In genomic region chr11:75713949-75714348, GRCm38 (mm10) we compare ENCODE assay signal across 8 mouse cellular contexts. TPM values are rescaled to one million over a fixed set of nuclear protein-coding genes. Genes with fewer than 3 reads are reported as not detected.
DNase-seq lines count a peak whose midpoint lies in the region; ATAC-seq and TF ChIP-seq lines count a peak whose summit lies in the region.

No protein-coding gene starts in this region.

- H3K9ac ChIP-seq in liver, postnatal 0 days (replicated peaks): no peak overlapping the region

- H3K27ac ChIP-seq in liver, postnatal 0 days (ENCODE audit: low read depth): no peak overlapping the region

- no peaks in the 10 kb centered on the region for H3K4me1 ChIP-seq in liver, postnatal 0 days (ENCODE audit: insufficient read depth)

- peak; percentile 74 for TF ChIP-seq CTCF in liver, postnatal 0 days (IDR thresholded peaks at IDR 0.05; ENCODE audit: low read depth)

- intact Hi-C loops in left cerebral cortex, postnatal 36 days (cut with DNase I): no loop called here

- no peak overlapping the region for H3K4me3 ChIP-seq in liver, postnatal 0 days (ENCODE audit: low read depth, low read length)

- TF ChIP-seq EP300 in liver, postnatal 0 days (IDR thresholded peaks at IDR 0.05; ENCODE audit: low read depth): no peak

- ATAC-seq in liver, postnatal 0 days: no peak
- ATAC-seq in monocyte, adult 5-6 weeks (replicated peaks; ENCODE audit: insufficient number of reproducible peaks, low FRiP score, low TSS enrichment, poor library complexity, severe bottlenecking): peak; percentile 79
- ATAC-seq in activated CD4-positive, CD25-positive, alpha-beta regulatory T cell, adult 4 months: no peak

- no peaks in the 10 kb centered on the region for H3K36me3 ChIP-seq in liver, postnatal 0 days (replicated peaks; ENCODE audit: insufficient read depth, low read length)

- H3K9me3 ChIP-seq in liver, postnatal 0 days (ENCODE audit: low read length): no peaks in the 10 kb centered on the region

- H3K4me2 ChIP-seq in liver, postnatal 0 days (ENCODE audit: low read depth, low read length): no peak overlapping the region

- no peaks in the 10 kb centered on the region for H3K27me3 ChIP-seq in liver, postnatal 0 days (ENCODE audit: insufficient read depth, low read length)

- peak; percentile 66 for DNase-seq in embryo, embryonic 10.5 days (ENCODE audit: low spot score)
- no peak for DNase-seq in embryo, embryonic 9.5 days (ENCODE audit: extremely low spot score)
- DNase-seq in liver, postnatal 0 days: no peak
- no peak for DNase-seq in liver
- peak; percentile 22 for DNase-seq in c-Kit-negative CD71-positive TER-119-positive erythroid progenitor cells, embryonic 14.5 days (ENCODE audit: low read depth, low spot score)
- DNase-seq in left cerebral cortex, postnatal 36 days (ENCODE audit: low spot score in 2 of 2): no peak

- WGBS in liver, postnatal 0 days (ENCODE audit: insufficient replicate concordance): 84% methylated on average over 1 of the region's 1 CpGs

RNA-seq across cellular contexts. Expression of gene Ywhae, which starts 18.7 kb away (rescaled TPM):
- polyA plus RNA-seq in liver, postnatal 0 days (2015; fragmentation: Nextera tagmentation; extraction: Ambion mirVana): 190 and 204 TPM in 2 replicates
- total RNA-seq in monocyte, adult 5-6 weeks (2017): 136 to 226 TPM (median 205 TPM) in 3 replicates
- 100 to 1,000 TPM; 954 to 971 TPM for total RNA-seq in left cerebral cortex, postnatal 36 days (2021)
- 100 to 1,000 TPM; 479 to 486 TPM for polyA plus RNA-seq in activated CD4-positive, CD25-positive, alpha-beta regulatory T cell, adult 4 months (2017; shearing (Covaris generic))

RNA-seq across cellular contexts. Expression of gene Crk, which starts 34.9 kb away (rescaled TPM):
- 35.0 and 36.0 TPM in 2 replicates for polyA plus RNA-seq in liver, postnatal 0 days (2015; fragmentation: Nextera tagmentation; extraction: Ambion mirVana)
- 101 to 126 TPM (median 121 TPM) in 3 replicates for total RNA-seq in monocyte, adult 5-6 weeks (2017)
- total RNA-seq in left cerebral cortex, postnatal 36 days (2021): 100 to 1,000 TPM; 130 to 133 TPM
- polyA plus RNA-seq in activated CD4-positive, CD25-positive, alpha-beta regulatory T cell, adult 4 months (2017; shearing (Covaris generic)): 10 to 100 TPM; 12.0 to 13.8 TPM

Comparison
In these comparisons a context has a peak if more than half of its experiments do, and no peak if none do; other contexts are left out.
1. DNase-seq: peak in embryo, embryonic 10.5 days (single experiment) and c-Kit-negative CD71-positive TER-119-positive erythroid progenitor cells, embryonic 14.5 days (single experiment); none in embryo, embryonic 9.5 days (single experiment), liver, postnatal 0 days (single experiment), liver (single experiment) and left cerebral cortex, postnatal 36 days (0 of 2).